Mouse (Mus musculus) urinary bladder, adult 2 months (tissue): ENCODE results near the gene Dab1. TPM values are rescaled to one million over a fixed set of nuclear protein-coding genes. Genes with fewer than 3 reads are reported as not detected.

ENCODE experiments used
- DNase-seq: peaks from one replicate; pipeline ENCODE4 v3.0.0; 2022; ENCODE audit warnings: low spot score
- polyA plus RNA-seq: library from polyadenylated mRNA; depleted of rRNA; stranded (reverse); fragments of >200 nt; gene quantifications from 2 replicates; pipeline ENCODE4 v1.2.3, GENCODE M21; 2012; rRNA removed

Dab1 gene
- polyA plus RNA-seq = 2.2 and 2.6 TPM in 2 replicates

- DNase-seq = no peak
These were observed at the start of gene Dab1 for GRCm38 (mm10) chr4:103619321-103619945. Gene Dab1 (plus strand): TSS chr4:103619359.

- DNase-seq = no peak
These were observed 47.3 kb upstream of the Dab1 start for GRCm38 (mm10) chr4:103571721-103572352.

GRCm38 (mm10) chr4:103575556-103575955, 43.6 kb upstream of the Dab1 start:
- no peak for DNase-seq

- DNase-seq = no peak
These were observed 42.9 kb upstream of the Dab1 start for GRCm38 (mm10) chr4:103576305-103576704.

- DNase-seq = no peak
These were observed 41.9 kb upstream of the Dab1 start for GRCm38 (mm10) chr4:103577111-103577815.

- no peak for DNase-seq
These were observed 41.3 kb upstream of the Dab1 start for GRCm38 (mm10) chr4:103577821-103578220.

GRCm38 (mm10) chr4:103580021-103580420, 39.1 kb upstream of the Dab1 start:
- no peak for DNase-seq

- no peak for DNase-seq
These were observed 4.1 kb upstream of the Dab1 start for GRCm38 (mm10) chr4:103615011-103615410.

- no peak for DNase-seq
These were observed 800 bp downstream of the Dab1 start for GRCm38 (mm10) chr4:103619946-103620371.

GRCm38 (mm10) chr4:103620590-103621155, 1.5 kb downstream of the Dab1 start:
- DNase-seq = no peak

GRCm38 (mm10) chr4:103621586-103621985, 2.4 kb downstream of the Dab1 start:
- no peak for DNase-seq

- DNase-seq = no peak
These were observed 11.0 kb downstream of the Dab1 start for GRCm38 (mm10) chr4:103630177-103630576.

- DNase-seq = no peak
These were observed 17.1 kb downstream of the Dab1 start for GRCm38 (mm10) chr4:103636168-103636776.

- DNase-seq = no peak
These were observed 29.2 kb downstream of the Dab1 start for GRCm38 (mm10) chr4:103648209-103648896.

- no peak for DNase-seq
These were observed 36.6 kb downstream of the Dab1 start for GRCm38 (mm10) chr4:103655740-103656139.

- DNase-seq = no peak
These were observed 42.2 kb downstream of the Dab1 start for GRCm38 (mm10) chr4:103661386-103661785.

GRCm38 (mm10) chr4:103667438-103667837, 48.3 kb downstream of the Dab1 start:
- DNase-seq = no peak

- no peak for DNase-seq
These were observed 58.0 kb downstream of the Dab1 start for GRCm38 (mm10) chr4:103677195-103677594.

GRCm38 (mm10) chr4:103678501-103678900, 59.3 kb downstream of the Dab1 start:
- DNase-seq = no peak

- DNase-seq = no peak
These were observed 66.0 kb downstream of the Dab1 start for GRCm38 (mm10) chr4:103685136-103685535.

GRCm38 (mm10) chr4:103691717-103692116, 72.6 kb downstream of the Dab1 start:
- DNase-seq = no peak

GRCm38 (mm10) chr4:103699755-103700154, 80.6 kb downstream of the Dab1 start:
- no peak for DNase-seq
